Mouse (Mus musculus) lung, embryonic 14.5 days (tissue): ENCODE measurements around the gene Ly9. TPM values are rescaled to one million over a fixed set of nuclear protein-coding genes. Genes with fewer than 3 reads are reported as not detected.

Source experiments
- ATAC-seq: fragments of 200-750 bp; cut with Nextera tagmentation; 2 replicates; pipeline ENCODE4 v1.8.0; 2017; ENCODE audit warnings: mild to moderate bottlenecking, moderate TSS enrichment, moderate library complexity; ENCODE audit not compliant: insufficient read depth
- DNase-seq: peaks from one replicate; pipeline ENCODE4 v3.0.0-alpha.2; 2015
- H3K27ac ChIP-seq: fragments of 300-500 bp; sonication (generic); 2 replicates; pipeline ENCODE4 v1.5.1; 2014; ENCODE audit warnings: low read depth, mild to moderate bottlenecking, moderate library complexity
- H3K27me3 ChIP-seq: fragments of 300-500 bp; sonication (generic); 2 replicates; pipeline ENCODE4 v1.6.1; 2014; ENCODE audit warnings: low read length, control low read depth; ENCODE audit not compliant: insufficient read depth
- H3K36me3 ChIP-seq: fragments of 300-500 bp; sonication (generic); 2 replicates; pipeline ENCODE4 v1.6.1; 2014; ENCODE audit warnings: control low read depth; ENCODE audit not compliant: insufficient read depth
- H3K4me1 ChIP-seq: fragments of 300-500 bp; sonication (generic); 2 replicates; pipeline ENCODE4 v1.6.1; 2014; ENCODE audit warnings: antibody characterized with exemption, control low read depth; ENCODE audit not compliant: insufficient read depth
- H3K4me2 ChIP-seq: fragments of 300-500 bp; sonication (generic); 2 replicates; pipeline ENCODE4 v1.6.1; 2014; ENCODE audit warnings: mild to moderate bottlenecking
- H3K4me3 ChIP-seq: fragments of 300-500 bp; sonication (generic); 2 replicates; pipeline ENCODE4 v1.5.1; 2014; ENCODE audit warnings: low read depth, low read length
- H3K9ac ChIP-seq: fragments of 300-500 bp; sonication (generic); 2 replicates; pipeline ENCODE4 v1.6.1; 2014
- H3K9me3 ChIP-seq: fragments of 300-500 bp; sonication (generic); 2 replicates; pipeline ENCODE4 v1.6.1; 2016; ENCODE audit warnings: low read depth, low read length, control low read depth
- CTCF ChIP-seq: IDR thresholded peaks from 2 replicates; pipeline ENCODE4 v1.5.1; 2016; ENCODE audit warnings: antibody characterized with exemption, low read depth
- WGBS: fragments of 180-500 bp; shearing (Covaris S2); extraction: QIAGEN DNeasy Blood & Tissue Kit; methylation state at CpG from one replicate; pipeline ENCODE4 v1.1.7; 2014; 5-methylcytosine and 5-hydroxymethylcytosine counted together
- polyA plus RNA-seq: library from polyadenylated mRNA; unstranded; fragments of >200 nt; fragmentation: Nextera tagmentation; extraction: Ambion mirVana; gene quantifications from 2 replicates; pipeline ENCODE4 v1.2.1, GENCODE M21; 2014

The Ly9 gene
- polyA plus RNA-seq, 1 experiment from 2014 or later: 0.14 TPM

DNA sequence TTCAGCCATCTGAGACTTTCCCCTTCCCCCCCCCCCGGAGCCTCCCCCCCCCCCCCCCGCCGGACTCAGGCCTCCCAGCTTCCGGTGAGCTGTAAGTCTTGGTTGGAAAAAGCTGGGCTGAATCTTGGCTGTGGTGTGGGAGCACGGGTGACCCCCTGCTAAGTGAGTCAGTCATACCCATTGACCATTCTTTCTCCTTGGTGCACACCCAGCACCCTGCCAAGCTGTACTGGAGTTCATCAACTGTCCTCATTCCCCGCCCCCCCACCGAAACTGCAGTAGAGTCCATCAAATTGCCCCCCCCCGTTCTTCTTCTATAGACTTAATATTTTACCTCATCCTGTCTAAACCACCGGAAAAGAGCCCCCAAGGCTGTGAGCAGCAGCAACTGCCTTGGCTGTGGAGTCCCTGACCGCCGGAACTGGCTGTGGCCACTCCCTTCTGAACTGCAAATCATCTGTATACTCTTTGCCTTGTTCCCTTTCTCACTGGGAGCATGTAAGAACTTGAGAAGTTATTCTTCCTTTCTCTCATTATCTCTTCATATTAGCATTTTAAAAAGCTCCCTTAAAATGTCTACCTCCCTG lies 45.5 kb downstream of the Ly9 start:
- Histone ChIP-seq H3K9ac (no peak overlapping the region), H3K27ac (no peak overlapping the region), H3K4me2 (no peak overlapping the region), H3K36me3 (no peaks in the 10 kb centered on the region), H3K27me3 (no peaks in the 10 kb centered on the region), H3K4me1 (no peaks in the 10 kb centered on the region), H3K9me3 (no peaks in the 10 kb centered on the region), H3K4me3 (no peak overlapping the region)
- 66% methylated on average over 8 of the region's 11 CpGs for WGBS
- DNase-seq (no peak), ATAC-seq (no peak)
- no peak for TF ChIP-seq CTCF

DNA sequence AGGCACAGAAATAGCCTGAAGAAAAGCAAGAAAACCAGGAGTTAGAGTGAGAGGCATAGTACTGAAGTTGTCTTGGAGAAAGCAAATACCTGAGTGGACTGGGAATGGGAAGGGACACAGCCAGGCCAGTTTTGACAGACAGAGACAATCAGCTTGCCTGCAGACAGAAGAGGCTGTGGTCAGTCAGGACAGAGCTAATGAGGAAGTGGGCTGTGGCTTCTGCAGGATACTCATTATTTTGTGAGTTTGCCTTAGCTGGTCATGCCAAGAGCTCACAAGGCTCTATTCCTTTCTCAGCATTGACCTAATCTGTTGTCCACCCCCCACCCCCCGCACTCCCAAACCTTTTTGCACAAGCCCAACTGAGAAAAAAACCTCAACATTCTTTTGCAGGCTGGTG lies 46.0 kb downstream of the Ly9 start:
- Histone ChIP-seq H3K27me3 (no peaks in the 10 kb centered on the region), H3K9ac (no peak overlapping the region), H3K4me1 (no peaks in the 10 kb centered on the region), H3K36me3 (no peaks in the 10 kb centered on the region), H3K9me3 (no peaks in the 10 kb centered on the region), H3K27ac (no peak overlapping the region), H3K4me3 (no peak overlapping the region), H3K4me2 (no peak overlapping the region)
- TF ChIP-seq CTCF: no peak
- no peak for ATAC-seq
- DNase-seq: no peak
- WGBS: 87% methylated on average over 1 of the region's 1 CpGs

DNA sequence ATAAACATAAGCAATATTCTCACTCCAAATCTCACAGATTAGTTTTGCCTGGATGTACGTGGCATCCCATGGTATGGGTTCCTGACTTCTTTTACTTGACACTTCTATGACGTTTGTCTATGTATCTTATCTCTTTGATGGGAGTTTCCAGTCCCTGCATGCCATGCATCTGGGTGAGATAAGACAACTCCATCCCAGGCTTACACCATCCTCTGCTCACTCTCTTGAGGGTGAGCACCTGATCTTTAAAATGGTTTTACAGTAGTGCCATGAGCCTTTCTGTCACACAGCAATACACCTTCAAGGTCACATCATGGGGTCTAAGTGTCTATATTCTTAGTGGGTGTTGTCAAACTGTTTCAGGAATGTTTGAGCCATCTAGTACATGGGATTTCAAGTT lies 46.9 kb downstream of the Ly9 start:
- ATAC-seq (no peak), DNase-seq (no peak)
- Histone ChIP-seq H3K27ac (no peak overlapping the region), H3K4me2 (no peak overlapping the region), H3K4me1 (no peaks in the 10 kb centered on the region), H3K9me3 (no peaks in the 10 kb centered on the region), H3K36me3 (no peaks in the 10 kb centered on the region), H3K9ac (no peak overlapping the region), H3K27me3 (no peaks in the 10 kb centered on the region), H3K4me3 (no peak overlapping the region)
- no peak for TF ChIP-seq CTCF
- 42% methylated on average over 2 of the region's 2 CpGs for WGBS

DNA sequence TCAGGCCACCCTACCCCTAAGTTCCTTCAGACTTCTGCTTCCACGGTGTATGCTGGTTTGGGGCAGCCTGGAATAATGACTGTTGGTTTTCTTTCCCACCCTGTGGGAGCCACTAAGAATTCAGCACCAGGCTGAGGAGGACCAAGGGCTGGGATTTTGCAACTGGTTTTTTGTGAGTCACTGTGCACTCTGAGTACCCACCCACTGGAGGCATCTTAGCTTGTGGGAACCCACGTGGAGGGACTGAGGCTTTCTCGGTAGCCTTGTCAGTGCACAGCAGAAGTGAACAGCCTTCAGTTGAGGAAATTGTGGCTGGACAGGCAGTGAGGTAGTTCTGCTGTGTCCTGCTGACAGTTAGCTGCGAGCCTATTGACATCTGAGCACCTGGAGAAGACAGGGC lies 48.3 kb downstream of the Ly9 start, which contains the start of gene Cd244a:
Gene Cd244a (plus strand): TSS at position 296 of the 400 bp plus-strand sequence.
- DNase-seq (no peak), ATAC-seq (no peak)
- H3K9ac ChIP-seq: no peak within 1 kb of the TSS
- no peak within 1 kb of the TSS for H3K4me3 ChIP-seq
- TF ChIP-seq CTCF: no peak
- no peaks in the 10 kb centered on the region for H3K9me3 ChIP-seq
- 70% methylated on average over 4 of the region's 4 CpGs for WGBS
- no peaks in the 10 kb centered on the region for H3K36me3 ChIP-seq
- H3K27ac ChIP-seq: no peak within 1 kb of the TSS
- H3K27me3 ChIP-seq: no peaks in the 10 kb centered on the region
- H3K4me1 ChIP-seq: no peaks in the 10 kb centered on the region; the same call in 1 of the 2 replicates
- no peak within 1 kb of the TSS for H3K4me2 ChIP-seq

DNA sequence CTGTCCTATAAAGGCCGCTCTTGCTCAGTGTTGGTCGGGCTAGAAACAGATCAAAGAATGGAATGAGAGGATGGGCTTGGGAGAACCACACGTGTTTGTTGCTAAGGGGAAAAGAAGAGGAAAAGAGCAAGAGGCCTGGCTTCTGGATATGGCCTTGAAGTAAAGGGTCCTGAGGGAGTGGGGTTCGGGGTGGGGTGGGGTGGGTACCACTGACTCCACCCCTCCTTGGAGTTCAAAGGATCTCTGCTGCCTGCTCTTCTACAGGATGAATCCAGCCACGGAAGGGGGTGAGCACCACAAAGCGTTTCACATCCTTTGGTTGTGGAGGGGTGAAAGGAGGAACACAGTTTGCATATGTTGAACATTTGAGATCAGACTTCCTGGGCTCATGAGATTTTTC lies 48.8 kb downstream of the Ly9 start:
- no peak for TF ChIP-seq CTCF
- H3K36me3 ChIP-seq: no peaks in the 10 kb centered on the region
- no peak overlapping the region for H3K4me3 ChIP-seq
- ATAC-seq (no peak), DNase-seq (no peak)
- no peaks in the 10 kb centered on the region for H3K27me3 ChIP-seq
- WGBS: 68% methylated on average over 6 of the region's 6 CpGs
- H3K4me1 ChIP-seq: no peaks in the 10 kb centered on the region; the same call in 1 of the 2 replicates
- no peak overlapping the region for H3K9ac ChIP-seq
- no peaks in the 10 kb centered on the region for H3K9me3 ChIP-seq
- no peak overlapping the region for H3K27ac ChIP-seq
- no peak overlapping the region for H3K4me2 ChIP-seq

DNA sequence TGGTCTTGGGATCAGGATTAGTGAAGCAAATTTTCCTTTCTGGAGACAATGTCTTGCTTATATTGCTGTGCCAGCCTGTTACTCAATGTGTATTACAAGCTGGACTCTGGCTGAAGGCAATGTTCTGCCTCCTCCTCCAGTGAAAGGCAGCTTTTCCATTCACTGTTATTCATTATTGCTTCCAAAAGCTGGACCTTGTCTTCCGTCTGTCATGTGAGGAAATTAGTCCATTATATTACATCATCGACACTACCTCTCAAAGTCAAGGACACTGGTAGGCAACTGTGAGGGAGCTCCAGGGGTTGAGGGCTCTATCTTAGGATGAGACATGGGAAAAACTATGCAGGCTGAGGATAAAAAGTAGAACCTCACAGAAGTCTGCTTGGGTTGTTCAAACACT lies 50.8 kb downstream of the Ly9 start:
- H3K4me1 ChIP-seq: no peaks in the 10 kb centered on the region; the same call in 1 of the 2 replicates
- DNase-seq (no peak), ATAC-seq (no peak)
- no peaks in the 10 kb centered on the region for H3K36me3 ChIP-seq
- no peak overlapping the region for H3K4me3 ChIP-seq
- H3K9ac ChIP-seq: no peak overlapping the region
- no peaks in the 10 kb centered on the region for H3K27me3 ChIP-seq
- H3K9me3 ChIP-seq: no peaks in the 10 kb centered on the region
- WGBS: 84% methylated on average over 2 of the region's 2 CpGs
- no peak overlapping the region for H3K27ac ChIP-seq
- no peak overlapping the region for H3K4me2 ChIP-seq
- no peak for TF ChIP-seq CTCF

DNA sequence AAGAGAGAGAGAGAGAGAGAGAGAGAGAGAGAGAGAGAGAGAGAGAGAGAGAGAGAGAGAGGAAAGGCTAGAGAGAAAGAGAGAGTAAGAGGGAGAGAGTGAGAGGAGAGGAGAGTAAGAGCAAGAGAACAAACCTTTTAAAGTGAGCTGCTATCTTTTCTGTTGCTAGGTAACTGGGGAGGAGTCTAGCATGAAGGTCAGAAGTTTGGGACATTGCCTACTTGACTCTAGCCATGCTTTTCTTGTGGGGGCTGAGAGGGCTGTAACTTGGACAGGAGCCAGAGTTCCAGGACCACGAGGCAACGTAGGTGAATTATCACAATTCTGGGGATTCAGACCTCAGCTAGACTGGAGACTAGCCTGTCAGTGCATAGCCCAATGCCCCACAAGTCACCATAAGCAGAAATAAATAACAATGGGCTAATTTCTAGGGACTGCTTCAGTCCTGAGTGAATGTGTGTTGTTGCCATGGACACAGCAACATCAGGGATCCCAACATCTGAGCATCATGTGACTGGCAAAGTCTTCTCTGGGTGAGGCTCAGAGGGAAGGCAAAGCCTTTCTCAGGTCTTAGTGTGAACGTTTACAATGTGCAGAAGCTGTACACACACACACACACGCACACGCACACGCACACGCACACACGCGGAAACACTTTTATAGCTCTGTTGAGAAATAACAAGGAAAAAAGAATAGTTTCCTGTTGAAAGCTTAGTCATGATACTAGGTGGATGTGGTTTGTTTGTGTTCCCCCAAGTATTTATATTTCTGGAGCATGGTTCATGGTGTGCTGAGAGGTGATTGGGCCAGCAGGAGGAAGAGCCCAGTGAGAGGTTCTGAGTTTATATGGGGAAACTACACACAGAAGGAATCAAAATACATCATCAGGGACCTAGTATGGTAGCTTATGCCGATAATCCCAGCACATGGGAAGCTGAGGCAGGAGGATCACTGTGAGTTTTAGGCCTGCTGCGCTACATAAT lies 53.6 kb downstream of the Ly9 start:
- Histone ChIP-seq H3K4me1 (no peaks in the 10 kb centered on the region; the same call in 1 of the 2 replicates), H3K36me3 (no peaks in the 10 kb centered on the region), H3K27me3 (no peaks in the 10 kb centered on the region), H3K4me3 (no peak overlapping the region), H3K27ac (peak overlapping the region; percentile 5; the same call in 1 of the 2 replicates), H3K9me3 (no peaks in the 10 kb centered on the region), H3K9ac (no peak overlapping the region), H3K4me2 (no peak overlapping the region)
- 73% methylated on average over 11 of the region's 11 CpGs for WGBS
- DNase-seq (peak; percentile 54), ATAC-seq (peak; percentile 62; the same call in 1 of the 2 replicates)
- TF ChIP-seq CTCF: no peak
